Mouse (Mus musculus) heart, postnatal 4 days (tissue): Measurements from ENCODE around the gene Tspan18. TPM values are rescaled to one million over a fixed set of nuclear protein-coding genes. Genes with fewer than 3 reads are reported as not detected.

Experiments
- DNase-seq: peaks from one replicate; pipeline ENCODE4 v3.0.0; 2021
- total RNA-seq, 2 experiments: library from RNA; stranded (reverse); gene quantifications; 2 replicates each; pipeline ENCODE4 v1.2.3; 2021

Tspan18 gene
- total RNA-seq = 10 to 100 TPM; 60.2 to 64.7 TPM

GRCm38 (mm10) chr2:93333817-93334731 is at the start of gene Tspan18:
Gene Tspan18 (minus strand): TSS chr2:93334505.
- peak; percentile 87 for DNase-seq

DNA sequence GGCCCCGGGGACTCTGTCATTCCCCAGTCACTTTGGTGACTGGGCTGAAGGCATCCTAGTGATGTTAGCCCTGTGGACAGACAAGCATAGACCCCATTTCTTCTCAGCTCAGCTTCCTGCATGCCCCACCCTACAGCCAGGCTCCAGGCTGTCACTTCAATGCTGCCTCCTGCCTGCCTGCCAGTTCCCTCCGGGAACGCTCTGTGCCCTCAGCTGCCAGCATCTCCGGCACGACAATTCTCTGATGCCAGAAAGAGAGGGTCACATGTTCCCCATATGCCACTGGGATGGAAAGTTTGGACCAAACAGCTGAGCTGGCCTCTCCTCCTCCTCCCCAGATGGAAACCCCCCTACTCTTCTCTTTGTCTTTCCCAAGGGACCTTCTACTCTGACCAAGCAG is 49.5 kb upstream of the Tspan18 start:
- DNase-seq = no peak

DNA sequence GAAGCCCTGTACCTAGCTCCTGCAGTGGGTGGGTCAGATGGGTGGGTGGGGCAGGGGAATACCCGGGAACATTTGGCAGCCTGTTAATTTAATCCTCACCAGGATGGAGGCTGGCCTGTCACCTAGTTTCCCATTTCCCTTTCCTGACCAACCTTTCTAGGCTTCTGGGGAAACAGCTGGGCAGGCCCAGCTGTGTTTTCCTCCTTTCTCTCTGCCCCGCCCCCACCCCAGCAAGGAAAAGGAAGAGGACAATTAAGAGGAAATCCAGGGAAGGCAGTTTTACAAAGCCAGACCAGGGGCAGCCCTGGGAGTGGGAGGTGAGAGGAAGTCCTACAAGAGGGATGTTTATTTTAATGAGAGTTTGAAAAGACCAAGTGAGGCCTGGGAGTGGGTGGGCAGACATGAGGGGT is 46.4 kb upstream of the Tspan18 start:
- DNase-seq = no peak

GRCm38 (mm10) chr2:93377797-93378196 is 43.5 kb upstream of the Tspan18 start:
- peak; percentile 30 for DNase-seq

DNA sequence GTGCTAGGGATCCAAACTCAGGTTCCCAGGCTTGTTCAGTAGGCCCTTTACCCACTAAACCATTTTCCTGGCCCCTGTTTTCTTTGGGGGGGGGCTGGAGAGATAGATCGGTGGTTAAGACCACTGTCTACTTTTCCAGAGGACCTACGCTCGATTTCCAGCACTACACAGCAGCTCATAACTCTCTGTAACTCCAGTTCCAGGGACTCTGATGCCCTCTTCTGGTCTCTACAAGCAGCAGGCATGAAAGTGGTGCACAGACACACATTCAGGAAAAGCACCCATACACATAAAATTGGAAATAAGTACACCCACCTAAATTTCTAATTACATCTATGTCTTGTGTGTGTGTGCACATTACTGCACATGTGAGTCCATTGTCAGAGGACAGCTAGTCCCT is 42.9 kb upstream of the Tspan18 start:
- DNase-seq = no peak

DNA sequence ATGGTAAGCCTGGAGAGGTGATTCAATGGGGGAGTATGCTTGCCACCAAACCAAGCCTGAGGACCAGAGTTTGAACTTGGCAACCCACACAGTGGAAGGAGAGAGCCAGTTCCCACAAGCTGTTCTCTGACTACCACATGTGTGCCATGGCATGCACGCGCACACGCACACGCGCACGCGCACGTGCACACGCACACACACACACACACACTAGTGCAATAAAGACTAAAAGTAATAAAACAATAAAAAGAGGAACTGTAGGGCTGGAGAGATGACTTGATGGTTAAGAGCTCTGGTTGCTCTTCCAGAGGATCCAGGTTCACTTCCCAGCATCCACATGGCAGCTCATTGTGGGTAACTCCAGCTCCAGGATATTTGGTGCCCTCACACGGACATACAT is 38.6 kb upstream of the Tspan18 start:
- DNase-seq = no peak

- peak; percentile 38 for DNase-seq
These were observed 37.8 kb upstream of the Tspan18 start for GRCm38 (mm10) chr2:93372097-93372571.

DNA sequence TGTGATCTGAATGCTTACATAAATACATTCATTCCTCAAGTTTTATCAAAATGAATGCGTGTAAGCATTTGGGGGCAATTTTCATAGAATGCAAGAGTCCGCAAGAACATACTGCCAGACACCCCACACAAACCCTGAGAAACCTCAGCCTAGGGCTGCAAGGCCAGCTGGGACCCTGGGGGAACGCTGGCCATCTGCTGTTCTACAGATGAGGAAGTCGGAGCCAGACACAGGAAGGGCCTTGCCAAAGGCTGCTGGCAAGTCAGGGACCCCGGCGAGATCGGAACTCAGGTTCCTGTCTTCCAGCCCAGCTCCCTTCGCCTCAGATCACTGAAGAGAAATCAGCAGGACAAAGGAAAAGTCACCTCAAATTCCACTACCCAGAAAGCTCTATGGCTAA is 34.6 kb upstream of the Tspan18 start:
- peak; percentile 50 for DNase-seq

DNA sequence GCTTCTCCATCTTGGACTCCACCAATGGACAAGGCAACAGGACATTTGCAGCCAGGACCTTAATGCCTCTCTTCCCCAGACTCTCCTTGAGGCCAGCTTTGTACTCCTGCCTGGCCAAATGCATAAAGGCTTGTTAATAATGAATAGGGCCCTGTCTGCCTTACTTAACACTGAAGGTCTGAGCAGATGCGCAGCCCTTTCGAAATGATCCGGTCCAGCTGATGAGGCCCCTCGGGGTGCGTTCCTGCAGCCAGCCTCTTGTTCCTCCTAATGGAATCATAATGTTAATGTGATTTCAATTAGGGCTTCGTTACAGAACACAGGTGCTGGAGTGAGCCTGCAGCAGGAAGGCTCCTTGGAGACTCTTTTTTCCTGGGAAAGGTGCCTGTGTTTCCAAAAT is 33.7 kb upstream of the Tspan18 start:
- no peak for DNase-seq

DNA sequence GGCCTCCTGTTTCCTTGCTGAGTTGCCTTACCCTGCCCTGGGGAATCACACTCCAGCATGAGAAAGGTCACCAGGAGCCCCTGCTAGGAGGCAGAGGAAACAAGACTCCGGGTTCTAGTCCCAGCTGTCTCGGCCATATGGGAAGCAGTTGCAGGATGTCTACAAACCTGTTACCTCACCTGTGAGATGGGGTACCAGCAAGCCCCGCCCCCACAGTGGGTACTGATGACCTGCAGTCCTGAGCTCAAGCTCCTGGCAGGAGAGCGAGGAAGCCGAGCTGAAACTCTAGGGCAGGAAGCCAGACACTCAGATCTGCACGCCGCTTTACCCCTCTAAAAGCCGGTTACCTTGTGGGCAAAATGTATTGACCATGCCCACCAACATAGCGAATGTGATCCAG is 31.1 kb upstream of the Tspan18 start:
- DNase-seq = no peak

DNA sequence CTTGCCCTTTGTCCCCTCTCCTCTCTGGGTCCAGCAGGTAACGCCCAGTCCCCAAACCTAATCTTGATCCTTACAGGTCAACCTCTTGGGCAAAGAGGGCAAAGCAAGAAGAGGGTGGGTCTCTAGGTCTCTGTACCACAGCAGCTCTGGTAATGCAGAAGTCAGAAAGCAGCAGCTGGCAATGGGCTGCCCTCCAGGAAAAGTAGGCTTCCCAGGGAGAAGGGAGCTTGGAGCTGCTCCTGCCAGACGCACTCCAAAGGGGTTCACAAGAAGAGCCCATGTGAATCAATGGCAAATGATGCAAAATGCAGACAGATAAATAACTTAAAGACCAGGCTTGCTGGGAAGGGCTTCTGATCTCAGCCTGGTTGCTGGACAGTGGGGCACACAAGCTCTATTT is 30.6 kb upstream of the Tspan18 start:
- DNase-seq = no peak

GRCm38 (mm10) chr2:93361454-93361853 is 27.1 kb upstream of the Tspan18 start:
- DNase-seq = no peak

DNA sequence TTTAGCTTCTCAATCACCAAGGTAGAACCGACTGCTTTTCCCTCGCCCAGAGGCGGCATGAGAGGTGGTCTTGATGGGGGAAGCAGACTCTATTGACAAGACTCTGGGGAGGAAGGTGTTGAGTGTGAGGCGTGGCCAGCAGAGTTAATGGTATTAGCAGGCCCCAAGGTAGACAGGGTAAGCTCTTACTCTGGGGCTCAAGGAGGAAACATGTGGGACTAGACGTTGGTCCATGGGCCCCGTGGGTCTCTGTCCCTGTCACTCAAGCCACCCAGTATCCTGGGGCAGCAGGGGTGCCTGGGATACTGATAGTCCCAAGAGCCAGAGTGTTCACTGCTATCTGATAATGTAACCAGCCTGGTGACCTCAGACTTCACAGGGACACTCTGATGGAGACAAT is 26.0 kb upstream of the Tspan18 start:
- no peak for DNase-seq

GRCm38 (mm10) chr2:93357391-93357790 is 23.1 kb upstream of the Tspan18 start:
- DNase-seq = no peak

DNA sequence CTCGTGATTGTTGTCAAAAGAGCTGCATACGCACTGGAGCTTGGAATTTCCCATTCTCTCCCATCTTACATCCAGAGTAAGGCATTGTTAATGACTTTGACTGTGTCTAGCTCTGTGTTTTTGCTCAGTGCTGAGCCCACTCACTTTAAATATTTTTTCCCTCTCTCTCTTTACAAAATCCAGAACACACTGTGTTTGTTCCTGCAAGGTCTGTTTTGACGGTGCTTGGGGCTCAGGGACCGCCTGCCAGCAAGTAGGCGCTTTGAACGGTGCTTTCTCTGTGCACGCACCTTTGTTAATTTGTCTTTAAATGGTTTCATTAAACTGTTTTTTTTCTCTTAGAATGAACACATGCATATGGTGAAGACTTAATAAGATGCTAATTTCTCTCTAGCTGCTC is 21.5 kb upstream of the Tspan18 start:
- no peak for DNase-seq

DNA sequence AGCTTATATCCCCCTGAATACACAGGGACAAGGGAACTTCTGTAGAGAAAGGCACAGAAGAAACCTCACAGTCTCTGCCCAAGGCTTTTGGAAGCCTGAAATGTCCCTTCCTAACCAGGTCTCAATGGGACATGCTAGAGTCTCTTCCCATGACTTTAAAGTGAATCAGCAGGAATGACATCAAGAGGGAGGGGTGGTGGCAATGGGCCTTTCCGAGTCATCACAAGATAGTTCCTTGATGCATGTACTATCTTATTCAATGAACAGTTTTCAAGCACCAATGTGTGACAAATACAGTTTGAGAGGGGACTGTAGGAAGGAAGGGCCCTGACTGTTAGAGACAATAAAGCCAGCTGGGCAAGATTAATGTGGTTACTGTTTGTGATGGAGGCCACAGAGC is 20.3 kb upstream of the Tspan18 start:
- no peak for DNase-seq

- DNase-seq = peak; percentile 42
These were observed 19.4 kb upstream of the Tspan18 start for GRCm38 (mm10) chr2:93353725-93354124.

- no peak for DNase-seq
These were observed 18.8 kb upstream of the Tspan18 start for GRCm38 (mm10) chr2:93352915-93353685.

- DNase-seq = no peak
These were observed 17.0 kb upstream of the Tspan18 start for GRCm38 (mm10) chr2:93351352-93351751.

DNA sequence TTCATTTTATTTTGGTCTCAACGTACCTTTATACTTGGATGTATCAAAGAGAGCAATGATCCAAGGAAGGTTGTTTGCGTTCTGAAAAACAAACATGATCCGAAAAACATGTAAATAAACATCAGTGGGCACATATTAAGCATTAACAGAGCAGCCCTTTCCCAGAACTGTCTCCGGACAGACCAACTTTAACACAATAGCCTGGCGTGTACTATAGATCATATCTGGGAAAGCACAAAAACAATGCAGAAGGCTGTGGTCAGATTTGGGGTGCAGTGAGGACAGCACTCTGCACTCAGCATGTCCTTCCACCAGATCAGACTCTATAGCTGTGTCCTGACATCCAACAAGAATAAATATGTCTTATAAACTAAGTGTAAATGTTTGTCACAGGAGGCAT is 12.7 kb upstream of the Tspan18 start:
- no peak for DNase-seq

GRCm38 (mm10) chr2:93346609-93347008 is 12.3 kb upstream of the Tspan18 start:
- DNase-seq = no peak

DNA sequence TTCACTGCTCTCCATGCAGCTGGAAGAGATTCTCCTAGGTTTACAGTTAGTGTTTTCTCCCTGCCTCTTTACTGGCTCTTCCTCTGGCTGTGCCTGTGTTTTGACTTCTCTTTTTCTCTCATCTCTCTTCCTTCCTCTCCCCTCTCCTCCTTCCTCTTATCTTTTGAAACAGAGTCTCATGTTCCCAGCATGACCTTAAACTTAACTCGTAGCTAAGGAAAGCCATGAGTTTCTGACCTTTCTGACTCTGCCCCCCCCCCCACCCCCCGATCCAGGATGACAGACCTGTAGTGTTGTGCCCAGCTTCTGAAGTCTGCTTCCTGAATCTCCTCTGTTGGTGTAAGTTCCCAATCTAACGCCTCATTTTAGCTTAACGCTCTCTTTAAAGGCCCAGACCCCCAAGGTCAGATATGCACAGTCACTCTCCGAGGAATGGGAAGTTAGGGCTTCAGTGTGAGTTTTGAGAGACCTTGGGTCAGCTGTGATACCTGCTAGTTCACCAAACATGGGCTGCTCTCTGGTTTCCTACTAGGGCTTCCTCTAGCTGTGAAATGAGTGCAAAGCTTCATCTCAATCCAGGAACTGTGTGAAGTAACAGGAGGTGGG is 11.5 kb upstream of the Tspan18 start:
- no peak for DNase-seq
